Mouse (Mus musculus) lung, adult 2 months (tissue): ENCODE results near the gene Cish.

ENCODE experiments used
- CTCF ChIP-seq: fragments of 200-500 bp; IDR thresholded peaks from 2 replicates; pipeline ENCODE4 v1.5.1; 2011; ENCODE audit warnings: mild to moderate bottlenecking, low read length, control low read depth; ENCODE audit not compliant: insufficient read depth
- POLR2A ChIP-seq: fragments of 200-500 bp; IDR thresholded peaks from 2 replicates; pipeline ENCODE4 v1.6.1; 2011; ENCODE audit warnings: low read depth, mild to moderate bottlenecking, control low read depth, low read length, borderline replicate concordance; ENCODE audit errors: extremely low read depth

GRCm38 (mm10) chr9:107305012-107305411 lies 9.2 kb downstream of the Cish start:
- TF ChIP-seq POLR2A (no peak), CTCF (no peak)
